Mouse (Mus musculus) intestine, embryonic 16.5 days (tissue): ENCODE measurements around the gene Sh3bgrl3. TPM values are rescaled to one million over a fixed set of nuclear protein-coding genes. Genes with fewer than 3 reads are reported as not detected.

ENCODE experiments used
- ATAC-seq: fragments of 200-750 bp; cut with Nextera tagmentation; 2 replicates; pipeline ENCODE4 v1.8.0; 2017; ENCODE audit warnings: moderate TSS enrichment, moderate library complexity
- H3K27ac ChIP-seq: fragments of 300-500 bp; sonication (generic); 2 replicates; pipeline ENCODE4 v1.5.1; 2014; ENCODE audit warnings: mild to moderate bottlenecking, low read length
- H3K27me3 ChIP-seq: fragments of 300-500 bp; sonication (generic); replicated peaks from 2 replicates; pipeline ENCODE4 v1.6.1; 2014; ENCODE audit warnings: low read length, control low read depth, mixed read lengths; ENCODE audit not compliant: control insufficient read depth, insufficient read depth
- H3K36me3 ChIP-seq: fragments of 300-500 bp; sonication (generic); 2 replicates; pipeline ENCODE4 v1.6.1; 2014; ENCODE audit warnings: low read length, control low read depth; ENCODE audit not compliant: control insufficient read depth, insufficient read depth
- H3K4me1 ChIP-seq: fragments of 300-500 bp; sonication (generic); 2 replicates; pipeline ENCODE4 v1.6.1; 2014; ENCODE audit warnings: low read length, control low read depth, mixed read lengths; ENCODE audit not compliant: control insufficient read depth, insufficient read depth
- H3K4me2 ChIP-seq: fragments of 300-500 bp; sonication (generic); 2 replicates; pipeline ENCODE4 v1.6.1; 2014; ENCODE audit warnings: low read depth, low read length, control low read depth
- H3K4me3 ChIP-seq: fragments of 300-500 bp; sonication (generic); 2 replicates; pipeline ENCODE4 v1.5.1; 2014; ENCODE audit warnings: mild to moderate bottlenecking, low read length
- H3K9ac ChIP-seq: fragments of 300-500 bp; sonication (generic); 2 replicates; pipeline ENCODE4 v1.6.1; 2014; ENCODE audit warnings: low read depth, low read length
- H3K9me3 ChIP-seq: fragments of 300-500 bp; sonication (generic); 2 replicates; pipeline ENCODE4 v1.6.1; 2016; ENCODE audit warnings: low read length, control low read depth; ENCODE audit not compliant: control insufficient read depth
- WGBS: fragments of 180-500 bp; shearing (Covaris S2); extraction: QIAGEN DNeasy Blood & Tissue Kit; methylation state at CpG from one replicate; pipeline ENCODE4 v1.1.7; 2014; 5-methylcytosine and 5-hydroxymethylcytosine counted together
- polyA plus RNA-seq: library from polyadenylated mRNA; unstranded; fragments of >200 nt; fragmentation: Nextera tagmentation; extraction: Ambion mirVana; gene quantifications from 2 replicates; pipeline ENCODE4 v1.2.1, GENCODE M21; 2015

Sh3bgrl3 gene
- polyA plus RNA-seq, 1 experiment from 2014 or later: 428 TPM

DNA sequence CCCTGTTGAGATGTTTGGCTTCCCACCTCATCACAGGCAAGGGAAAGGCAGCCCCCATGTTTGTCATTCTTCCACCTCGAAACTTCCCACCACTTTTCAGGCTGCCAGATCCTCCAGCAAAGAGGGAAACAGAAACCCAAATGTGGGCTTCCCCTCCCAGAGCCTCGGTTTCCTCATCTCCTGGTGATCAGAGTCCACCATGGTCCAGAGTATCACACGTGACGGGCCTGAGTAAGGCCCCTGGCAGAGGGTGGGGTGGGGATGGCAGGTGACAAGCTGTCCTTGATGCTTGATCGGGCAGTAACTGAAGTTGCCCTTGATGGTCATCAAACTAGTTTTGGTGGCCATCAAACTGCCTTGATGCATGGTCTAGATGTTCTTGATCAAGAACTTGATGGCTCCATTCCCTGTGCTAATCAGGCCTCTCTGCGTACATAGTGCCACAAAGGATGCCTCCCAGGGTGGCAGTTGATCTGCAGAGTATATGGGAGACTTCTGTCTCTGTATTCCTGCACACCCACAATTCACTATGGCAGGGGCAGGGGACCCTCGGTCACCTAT is 34.5 kb downstream of the Sh3bgrl3 start:
- H3K4me2 ChIP-seq: no peak overlapping the region
- H3K27me3 ChIP-seq: no peaks in the 10 kb centered on the region
- H3K36me3 ChIP-seq: no peaks in the 10 kb centered on the region
- H3K9me3 ChIP-seq: no peaks in the 10 kb centered on the region
- H3K4me3 ChIP-seq: no peak overlapping the region
- H3K9ac ChIP-seq: no peak overlapping the region
- H3K4me1 ChIP-seq: no peaks in the 10 kb centered on the region; the same call in 1 of the 2 replicates
- no peak for ATAC-seq
- H3K27ac ChIP-seq: no peak overlapping the region
- WGBS: 80% methylated on average over 7 of the region's 7 CpGs

DNA sequence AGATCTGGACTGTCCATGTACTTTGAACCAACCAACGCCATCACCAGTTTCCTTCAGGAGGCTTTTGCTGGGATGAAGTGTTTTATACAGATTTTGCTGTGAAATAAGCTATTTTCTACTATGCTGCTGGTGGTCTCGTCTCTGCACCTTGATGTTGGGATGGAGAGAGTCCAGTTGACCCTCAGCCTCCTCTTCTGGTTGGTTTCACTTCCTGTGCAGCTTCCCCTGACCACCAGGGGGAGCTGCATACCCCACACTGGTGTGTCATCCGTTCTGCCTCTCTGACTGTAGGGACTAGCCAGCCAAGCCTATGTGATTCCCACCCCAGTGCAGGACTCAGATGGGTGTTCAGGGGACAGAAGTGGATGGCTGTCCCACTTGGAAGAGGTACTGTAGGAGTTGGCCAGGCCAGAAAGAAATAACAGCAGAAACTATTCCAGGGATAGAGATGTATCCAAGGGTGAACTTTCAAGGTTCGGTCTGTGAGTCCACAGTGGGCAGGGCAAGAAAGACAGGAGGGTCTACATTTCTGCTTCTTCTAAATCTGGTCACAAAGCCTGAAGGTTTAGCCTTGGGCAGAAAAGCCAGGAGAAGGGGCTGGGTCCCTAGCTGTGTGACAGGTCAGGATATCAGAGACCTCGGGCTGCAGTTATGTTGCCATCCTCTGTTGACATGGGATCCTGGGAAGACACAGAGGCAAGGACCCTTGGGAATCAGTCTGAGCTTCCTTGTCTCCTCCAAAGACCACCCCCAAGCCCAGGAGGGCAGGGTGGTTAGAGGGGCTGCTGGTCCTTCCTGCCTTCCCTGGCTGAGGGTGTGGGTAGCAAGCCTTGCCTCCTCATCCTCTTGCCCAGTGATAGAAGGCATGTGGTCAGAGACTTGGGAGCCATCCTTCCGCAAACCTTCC is 36.0 kb downstream of the Sh3bgrl3 start:
- no peaks in the 10 kb centered on the region; the same call in 1 of the 2 replicates for H3K4me1 ChIP-seq
- ATAC-seq: no peak
- no peak overlapping the region for H3K4me2 ChIP-seq
- H3K27me3 ChIP-seq: no peaks in the 10 kb centered on the region
- H3K9me3 ChIP-seq: no peaks in the 10 kb centered on the region
- no peak overlapping the region for H3K4me3 ChIP-seq
- WGBS: 74% methylated on average over 6 of the region's 6 CpGs
- H3K9ac ChIP-seq: no peak overlapping the region
- H3K27ac ChIP-seq: no peak overlapping the region
- H3K36me3 ChIP-seq: no peaks in the 10 kb centered on the region

DNA sequence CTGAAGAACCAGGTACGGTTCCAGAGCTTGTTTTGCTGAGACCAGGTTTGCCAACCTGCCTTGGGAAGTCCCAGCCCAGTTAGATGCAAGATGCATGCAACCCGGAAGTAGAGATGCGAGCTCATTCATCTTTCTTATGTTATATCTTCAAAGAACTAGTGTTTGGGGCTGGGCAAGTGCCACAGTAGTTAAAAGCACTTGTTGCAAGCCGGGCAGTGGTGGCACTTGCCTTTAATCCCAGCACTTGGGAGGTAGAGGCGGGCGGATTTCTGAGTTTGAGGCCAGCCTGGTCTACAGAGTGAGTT is 37.4 kb downstream of the Sh3bgrl3 start:
- Histone ChIP-seq H3K4me1 (no peaks in the 10 kb centered on the region; the same call in 1 of the 2 replicates), H3K9me3 (no peaks in the 10 kb centered on the region), H3K36me3 (no peaks in the 10 kb centered on the region), H3K4me2 (no peak overlapping the region), H3K27me3 (no peaks in the 10 kb centered on the region), H3K9ac (no peak overlapping the region), H3K4me3 (no peak overlapping the region), H3K27ac (no peak overlapping the region)
- WGBS: 82% methylated on average over 6 of the region's 6 CpGs
- no peak for ATAC-seq

DNA sequence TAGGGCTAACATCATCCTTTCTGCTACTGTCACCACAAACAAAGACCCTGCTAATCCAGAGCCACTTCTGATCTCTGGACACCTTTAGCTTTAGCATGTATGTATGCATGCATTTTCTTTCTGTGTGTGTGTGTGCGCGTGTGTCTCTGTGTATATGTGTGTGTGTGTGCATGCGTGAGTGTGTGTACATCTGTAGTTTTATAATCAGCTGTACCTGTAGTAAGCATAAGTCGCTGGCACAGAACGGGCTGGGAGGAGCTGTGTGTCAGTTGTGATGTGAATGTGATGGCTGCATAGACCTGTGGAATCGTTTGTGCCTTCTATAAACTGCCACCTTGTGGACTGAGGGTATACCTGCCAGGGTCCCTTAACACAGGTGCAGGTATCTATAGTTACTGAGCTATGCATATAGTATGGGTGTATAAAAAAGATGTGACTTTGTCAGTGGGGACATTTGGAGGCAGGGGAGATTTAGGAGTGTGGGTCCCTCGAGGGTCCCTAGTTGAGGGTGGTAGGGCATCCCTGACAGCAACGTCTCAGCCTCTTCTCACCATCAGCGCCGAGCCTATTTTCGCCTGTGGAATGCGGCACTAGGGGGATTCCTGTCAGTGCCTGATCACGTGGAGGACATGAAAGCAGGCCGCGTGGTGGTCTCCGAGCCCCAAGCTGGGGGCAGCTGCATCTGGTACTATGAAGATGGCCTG is 37.9 kb downstream of the Sh3bgrl3 start:
- Histone ChIP-seq H3K9me3 (no peaks in the 10 kb centered on the region), H3K9ac (no peak overlapping the region), H3K4me3 (no peak overlapping the region), H3K4me1 (no peaks in the 10 kb centered on the region; the same call in 1 of the 2 replicates), H3K27me3 (no peaks in the 10 kb centered on the region), H3K36me3 (no peaks in the 10 kb centered on the region), H3K27ac (no peak overlapping the region), H3K4me2 (no peak overlapping the region)
- no peak for ATAC-seq
- 81% methylated on average over 16 of the region's 16 CpGs for WGBS

DNA sequence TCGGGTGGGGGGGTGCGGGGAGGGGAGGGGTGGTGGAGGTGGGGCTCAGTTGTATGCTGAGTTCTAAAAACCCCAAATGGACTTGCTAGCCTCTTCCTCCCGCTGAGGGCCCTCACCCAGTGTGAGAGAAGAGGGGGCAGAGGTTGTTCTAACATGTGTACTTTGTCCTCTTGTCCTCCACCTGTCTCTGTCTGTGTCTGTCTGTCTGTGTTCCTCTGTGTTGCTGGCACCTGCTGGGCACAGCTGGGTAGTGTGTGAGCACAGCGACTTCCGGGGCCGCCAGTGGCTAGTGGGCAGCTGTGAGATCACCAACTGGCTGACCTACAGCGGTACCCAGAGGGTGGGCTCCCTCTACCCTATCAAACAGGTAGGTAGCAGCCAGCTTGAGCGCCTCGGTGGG is 39.6 kb downstream of the Sh3bgrl3 start:
- H3K9me3 ChIP-seq: no peaks in the 10 kb centered on the region
- 80% methylated on average over 9 of the region's 9 CpGs for WGBS
- no peak overlapping the region for H3K4me3 ChIP-seq
- H3K27me3 ChIP-seq: no peaks in the 10 kb centered on the region
- H3K36me3 ChIP-seq: 0 out of 2 replicates have a peak, but pooled peaks cover 3% of the 10 kb centered on the region
- no peak overlapping the region for H3K9ac ChIP-seq
- H3K4me1 ChIP-seq: no peaks in the 10 kb centered on the region; the same call in 1 of the 2 replicates
- no peak overlapping the region for H3K27ac ChIP-seq
- 0 out of 2 replicates have a peak, but pooled peaks have one; percentile 15 for ATAC-seq
- H3K4me2 ChIP-seq: no peak overlapping the region

DNA sequence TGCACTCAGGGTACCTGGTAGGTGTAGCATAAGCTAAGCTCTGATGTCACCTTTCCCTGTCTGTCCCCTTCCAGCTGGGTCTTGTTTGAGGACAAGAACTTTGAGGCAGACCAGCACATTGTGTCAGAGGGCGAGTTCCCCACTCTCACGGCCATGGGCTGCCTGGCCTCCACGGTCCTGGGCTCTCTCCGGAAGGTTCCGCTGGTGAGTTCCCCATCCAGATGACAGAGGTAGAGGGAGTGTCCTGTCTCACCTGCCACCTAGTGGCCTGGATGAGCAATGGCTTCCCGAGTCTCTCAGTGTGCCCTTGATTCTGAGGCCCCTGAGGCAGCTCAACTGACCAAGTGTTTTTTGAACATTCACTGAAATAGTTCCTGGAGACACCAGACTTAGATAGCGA is 41.2 kb downstream of the Sh3bgrl3 start:
- WGBS: 33% methylated on average over 7 of the region's 7 CpGs

DNA sequence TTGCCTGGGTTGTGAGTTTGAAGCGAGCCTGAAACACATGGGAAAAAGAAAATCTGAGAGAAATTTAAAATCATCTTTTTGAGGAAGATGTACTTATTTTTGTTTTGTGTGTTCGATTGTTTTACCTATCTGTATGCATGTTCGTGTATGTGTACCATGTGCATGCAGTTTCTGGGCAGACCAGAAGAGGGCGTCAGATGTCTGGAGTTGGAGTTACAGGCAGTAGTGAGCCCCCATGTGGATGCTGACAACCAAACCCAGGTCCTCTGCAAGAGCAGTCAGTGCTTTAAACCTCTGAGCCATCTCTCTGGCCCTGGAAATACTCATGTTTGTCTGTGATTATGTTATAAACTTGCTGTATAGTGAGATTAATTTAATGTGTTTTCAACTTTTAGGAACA is 43.6 kb downstream of the Sh3bgrl3 start:
- H3K27me3 ChIP-seq: no peaks in the 10 kb centered on the region
- no peak overlapping the region for H3K4me2 ChIP-seq
- no peaks in the 10 kb centered on the region for H3K9me3 ChIP-seq
- no peak overlapping the region for H3K9ac ChIP-seq
- ATAC-seq: no peak
- WGBS: 85% methylated on average over 4 of the region's 4 CpGs
- H3K4me1 ChIP-seq: peaks cover 14% of the 10 kb centered on the region
- H3K27ac ChIP-seq: no peak overlapping the region
- no peak overlapping the region for H3K4me3 ChIP-seq
- H3K36me3 ChIP-seq: 0 out of 2 replicates have a peak, but pooled peaks cover 3% of the 10 kb centered on the region

More for the DNA sequence above, 41.2 kb downstream of the Sh3bgrl3 start:
- H3K27me3 ChIP-seq: no peaks in the 10 kb centered on the region
- no peak overlapping the region for H3K9ac ChIP-seq
- peaks cover 4% of the 10 kb centered on the region for H3K4me1 ChIP-seq
- H3K4me3 ChIP-seq: no peak overlapping the region
- peak; percentile 80 for ATAC-seq
- H3K4me2 ChIP-seq: no peak overlapping the region
- 0 out of 2 replicates have a peak, but pooled peaks cover 3% of the 10 kb centered on the region for H3K36me3 ChIP-seq
- no peaks in the 10 kb centered on the region for H3K9me3 ChIP-seq
- no peak overlapping the region for H3K27ac ChIP-seq

DNA sequence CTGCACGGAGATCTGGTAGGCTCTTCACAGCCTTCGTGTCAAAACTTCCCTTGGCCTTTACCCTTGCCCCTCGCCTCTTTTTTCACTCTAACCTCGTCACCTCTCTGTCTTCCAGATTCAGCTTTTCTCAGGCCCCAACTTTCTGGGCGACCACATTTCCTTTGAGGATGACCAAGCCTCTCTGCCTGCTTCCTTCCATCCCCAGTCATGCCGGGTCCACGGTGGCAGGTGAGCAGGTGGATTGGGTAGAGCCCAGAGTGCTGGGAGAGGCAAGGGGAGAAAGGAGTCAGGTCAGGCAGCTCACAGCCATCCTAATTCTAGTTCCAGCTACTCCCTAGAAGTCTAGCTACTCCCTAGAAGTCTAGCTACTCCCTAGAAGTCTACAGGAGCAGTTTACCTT is 46.1 kb downstream of the Sh3bgrl3 start:
- Histone ChIP-seq H3K27ac (no peak overlapping the region), H3K9me3 (no peaks in the 10 kb centered on the region), H3K27me3 (no peaks in the 10 kb centered on the region), H3K4me2 (peak overlapping the region; percentile 82), H3K4me1 (peaks cover 14% of the 10 kb centered on the region), H3K9ac (0 out of 2 replicates have a peak overlapping the region, but pooled peaks have one; percentile 53), H3K4me3 (peak overlapping the region; percentile 42), H3K36me3 (0 out of 2 replicates have a peak, but pooled peaks cover 3% of the 10 kb centered on the region)
- 10% methylated on average over 7 of the region's 7 CpGs for WGBS
- no peak for ATAC-seq

DNA sequence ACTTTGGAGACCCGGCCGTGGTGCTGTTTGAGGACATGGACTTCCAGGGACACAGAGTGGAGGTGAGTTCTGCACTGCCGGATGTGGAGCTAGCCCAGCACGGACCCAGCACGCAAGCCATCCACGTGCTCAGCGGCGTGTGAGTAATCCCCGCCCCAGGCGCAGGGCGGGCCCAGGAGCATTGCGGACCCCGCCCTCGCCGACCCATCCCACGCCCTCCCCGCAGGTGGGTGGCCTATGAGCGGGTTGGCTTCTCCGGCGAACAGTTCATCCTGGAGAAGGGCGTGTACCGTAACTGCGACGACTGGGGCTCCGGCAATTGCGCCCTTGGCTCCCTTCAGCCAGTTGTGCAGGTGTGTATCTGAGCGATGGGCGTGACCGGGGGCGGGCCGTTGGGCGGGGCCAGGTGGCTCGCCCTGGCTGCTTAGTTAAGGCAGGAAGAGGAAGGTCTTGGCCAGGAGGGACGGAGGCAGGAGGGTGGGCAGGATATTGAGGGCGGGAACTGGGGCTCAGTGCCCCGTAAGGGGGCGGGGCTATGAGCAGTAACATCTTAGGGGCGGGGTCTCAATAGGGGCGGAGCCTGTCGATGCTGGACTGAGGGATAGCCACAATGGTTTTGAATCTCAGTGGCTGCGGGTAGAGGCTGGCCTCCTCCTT is 46.7 kb downstream of the Sh3bgrl3 start:
- Histone ChIP-seq H3K4me3 (peak overlapping the region; percentile 42), H3K27me3 (no peaks in the 10 kb centered on the region), H3K36me3 (0 out of 2 replicates have a peak, but pooled peaks cover 3% of the 10 kb centered on the region), H3K4me1 (peaks cover 14% of the 10 kb centered on the region), H3K27ac (0 out of 2 replicates have a peak overlapping the region, but pooled peaks have one; percentile 38), H3K9me3 (no peaks in the 10 kb centered on the region), H3K9ac (peak overlapping the region; percentile 53), H3K4me2 (peak overlapping the region; percentile 82)
- WGBS: under 1% methylated on average over 41 of the region's 41 CpGs
- peak; percentile 97 for ATAC-seq
